Mouse (Mus musculus) urinary bladder, postnatal 36 days (tissue): ENCODE data around the gene Vmn1r151.
"Not testable (repeated sequence)": the region's sequence is repeated elsewhere in the genome, so short reads cannot be mapped to it uniquely, and the experiment has no call there.

Experiments
- DNase-seq, 2 experiments: peaks; one replicate each; pipeline ENCODE4 v3.0.0; 2022; ENCODE audit warnings: low spot score in 2 of 2, mixed read lengths in 1 of 2

The Vmn1r151 gene

GRCm38 (mm10) chr7:22499578-22499977 is at the start of gene Vmn1r151:
TSS of gene Vmn1r151 (minus strand) at chr7:22499678.
- not testable (repeated sequence) for DNase-seq

- DNase-seq, result not testable (repeated sequence)
These were observed 35.3 kb upstream of the Vmn1r151 start, which contains the start of gene Gm8677 for GRCm38 (mm10) chr7:22534787-22535186. TSS of gene Gm8677 (minus strand) at chr7:22534887.

- DNase-seq, result not testable (repeated sequence)
These were observed 23.2 kb upstream of the Vmn1r151 start, which contains the start of gene Vmn1r152 for GRCm38 (mm10) chr7:22522667-22523066. TSS of gene Vmn1r152 (plus strand) at chr7:22522967.

- not testable (repeated sequence) for DNase-seq
These were observed 35.5 kb downstream of the Vmn1r151 start, which contains the start of gene Gm10665 for GRCm38 (mm10) chr7:22463975-22464374. TSS of gene Gm10665 (minus strand) at chr7:22464075.
